Mouse (Mus musculus) liver, adult (tissue): ENCODE data around the gene Wdr47.
A peak's percentile ranks its signal among the peaks of the same experiment; 100 is the strongest.

Experiments used
- GATA4 ChIP-seq: IDR thresholded peaks from 2 replicates; pipeline ENCODE4 v1.6.1; 2014; ENCODE audit warnings: mild to moderate bottlenecking, low read length; ENCODE audit not compliant: insufficient replicate concordance

Wdr47 gene

GRCm38 (mm10) chr3:108590786-108591529, at the start of gene Wdr47:
Wdr47 (plus strand) TSS chr3:108591279.
- peak; percentile 8; the same call in 1 of the 2 replicates for TF ChIP-seq GATA4

GRCm38 (mm10) chr3:108542299-108542698, 48.8 kb upstream of the Wdr47 start:
- TF ChIP-seq GATA4: no peak

GRCm38 (mm10) chr3:108554111-108554561, 36.9 kb upstream of the Wdr47 start:
- no peak for TF ChIP-seq GATA4

GRCm38 (mm10) chr3:108554587-108555312, 36.3 kb upstream of the Wdr47 start:
- TF ChIP-seq GATA4: peak; percentile 12; the same call in 1 of the 2 replicates

- no peak for TF ChIP-seq GATA4
Measured at GRCm38 (mm10) chr3:108557888-108558287, 33.2 kb upstream of the Wdr47 start.

GRCm38 (mm10) chr3:108562133-108562730, 28.8 kb upstream of the Wdr47 start, which contains the start of gene Tmem167b:
Tmem167b (minus strand) TSS chr3:108562466.
- peak; percentile 59; the same call in 1 of the 2 replicates for TF ChIP-seq GATA4

- TF ChIP-seq GATA4: no peak
Measured at GRCm38 (mm10) chr3:108562777-108563271, 28.3 kb upstream of the Wdr47 start.

GRCm38 (mm10) chr3:108563309-108563708, 27.8 kb upstream of the Wdr47 start:
- no peak for TF ChIP-seq GATA4

GRCm38 (mm10) chr3:108567990-108568877, 22.8 kb upstream of the Wdr47 start:
- no peak for TF ChIP-seq GATA4

- TF ChIP-seq GATA4: no peak
Measured at GRCm38 (mm10) chr3:108570813-108571212, 20.3 kb upstream of the Wdr47 start.

- TF ChIP-seq GATA4: no peak; the same call in 1 of the 2 replicates
Measured at GRCm38 (mm10) chr3:108571443-108572294, 19.4 kb upstream of the Wdr47 start, which contains the start of gene Taf13. Taf13 (plus strand) TSS chr3:108571698.

- no peak for TF ChIP-seq GATA4
Measured at GRCm38 (mm10) chr3:108572309-108573010, 18.6 kb upstream of the Wdr47 start.

- TF ChIP-seq GATA4: no peak
Measured at GRCm38 (mm10) chr3:108574018-108574417, 17.1 kb upstream of the Wdr47 start.
